Mouse (Mus musculus): ENCODE measurements around the gene Phactr2.

- TF ChIP-seq GATA1 (IDR thresholded peaks at IDR 0.05; ENCODE audit: borderline replicate concordance, low read length) (no peak), CTCF (IDR thresholded peaks at IDR 0.05; ENCODE audit: low read depth, low read length) (no peak)
Observed at GRCm38 (mm10) chr10:13271099-13271498, 203.1 kb downstream of the Phactr2 start.
